Mouse (Mus musculus) cortical plate, adult 2 months (tissue): ENCODE data around the gene Npb.

Source experiments
- CTCF ChIP-seq: fragments of 200-500 bp; IDR thresholded peaks from 2 replicates; pipeline ENCODE4 v1.5.1; 2011; ENCODE audit warnings: mild to moderate bottlenecking, control low read depth, low read length; ENCODE audit not compliant: insufficient read depth; ENCODE audit errors: extremely low read depth
- POLR2A ChIP-seq: fragments of 200-500 bp; IDR thresholded peaks from 2 replicates; pipeline ENCODE4 v1.6.1; 2011; ENCODE audit warnings: mild to moderate bottlenecking, low read length, control low read depth; ENCODE audit not compliant: insufficient read depth; ENCODE audit errors: extremely low read depth

- TF ChIP-seq POLR2A (no peak), CTCF (no peak)
Measured at GRCm38 (mm10) chr11:120630881-120631725, 22.8 kb downstream of the Npb start.
